ENCODE assay signal across 7 mouse cellular contexts in genomic region chr6:149057947-149058391, GRCm38 (mm10). TPM values are rescaled to one million over a fixed set of nuclear protein-coding genes. Genes with fewer than 3 reads are reported as not detected.
DNase-seq lines count a peak whose midpoint lies in the region; ATAC-seq and TF ChIP-seq lines count a peak whose summit lies in the region.

No protein-coding gene starts in this region.

- peak; percentile 60 for TF ChIP-seq CTCF in left cerebral cortex, adult 2 months (IDR thresholded peaks at IDR 0.05)
- peak; percentile 67 for TF ChIP-seq CTCF in Patski (IDR thresholded peaks at IDR 0.05)

- H3K4me3 ChIP-seq in left cerebral cortex, adult 2 months = no peak overlapping the region

- intact Hi-C loops in left cerebral cortex, adult 2 months (cut with DNase I) = loop anchor here (2.0 kb wide), 1 partner anchor 61 kb away; no protein-coding TSS in a partner anchor

- POLR2A ChIA-PET in Patski (lab: Charles Lee) = no interaction called here

- DNase-seq in left cerebral cortex, adult 2 months (ENCODE audit: extremely low spot score in 1 of 2, low spot score in 2 of 2) = no peak
- no peak for DNase-seq in left cerebral cortex, adult 8-10 months (ENCODE audit: low spot score in 2 of 2)
- no peak for DNase-seq in Patski (ENCODE audit: low read depth, low spot score)
- peak; percentile 51 to 53 for DNase-seq in cerebellum, postnatal 10 days
- DNase-seq in kidney, postnatal 36 days = peak; percentile 62 to 67
- DNase-seq in thymus, postnatal 4 days = peak; percentile 15
- DNase-seq in testis, postnatal 10 days (ENCODE audit: low spot score) = no peak

- CTCF ChIA-PET in Patski (lab: Charles Lee) = interaction anchor here (0.7 to 1.4 kb wide), 6 partner anchors 28 to 62 kb away, joined by 3 to 4 read pairs (median 3); no protein-coding TSS in a partner anchor

- in situ Hi-C loops in Patski (cut with MboI; ENCODE audit: low pct_unique_long_range_greater_than_20kb) = loop anchor here (5.0 kb wide), 1 partner anchor 59 kb away; no protein-coding TSS in a partner anchor

- no peak for ATAC-seq in Patski

- peak overlapping the region; percentile 53 for H3K27ac ChIP-seq in left cerebral cortex, adult 2 months

- no peaks in the 10 kb centered on the region for H3K27me3 ChIP-seq in Patski

RNA-seq across cellular contexts. Expression of gene Dennd5b, which starts 43.5 kb away (rescaled TPM):
- total RNA-seq in left cerebral cortex, adult 2 months (2021) = 10 to 100 TPM; 67.8 to 73.1 TPM
- total RNA-seq in left cerebral cortex, adult 8-10 months (2022) = 10 to 100 TPM; 55.4 to 72.0 (median 63.4) TPM
- 6.4 TPM for polyA plus RNA-seq in Patski (2021)

Comparison
In these comparisons a context has a peak if more than half of its experiments do, and no peak if none do; other contexts are left out.
1. DNase-seq: peak in cerebellum, postnatal 10 days (2 of 2), kidney, postnatal 36 days (2 of 2) and thymus, postnatal 4 days (single experiment); none in left cerebral cortex, adult 2 months (0 of 2), left cerebral cortex, adult 8-10 months (0 of 2), Patski (single experiment) and testis, postnatal 10 days (single experiment).